Mouse (Mus musculus): ENCODE measurements at regions not wholly inside any gene's neighbourhood (a gene's known extent, or its start where the extent isn't known, plus 50 kb on each side); places are given as distances from the start of the nearest gene placed in this dataset.
"Not testable (repeated sequence)": the region's sequence is repeated elsewhere in the genome, so short reads cannot be mapped to it uniquely, and the experiment has no call there.

- no peak for DNase-seq (ENCODE audit: low read depth, low spot score)
Observed at GRCm38 (mm10) chr14:110934816-110935215, 179.9 kb upstream of the Slitrk6 start.

- no peak for DNase-seq (ENCODE audit: low read depth, low spot score)
Observed at GRCm38 (mm10) chr14:110921989-110922388, 167.0 kb upstream of the Slitrk6 start.

GRCm38 (mm10) chr14:110913341-110913740 is 158.4 kb upstream of the Slitrk6 start:
- DNase-seq (ENCODE audit: low read depth, low spot score): no peak

- DNase-seq (ENCODE audit: low read depth, low spot score): no peak
Observed at GRCm38 (mm10) chr14:110892865-110893264, 137.9 kb upstream of the Slitrk6 start.

GRCm38 (mm10) chr14:110871339-110871738 is 116.4 kb upstream of the Slitrk6 start:
- no peak for DNase-seq (ENCODE audit: low read depth, low spot score)

GRCm38 (mm10) chr14:110824642-110825041 is 69.7 kb upstream of the Slitrk6 start:
- peak; percentile 22 for DNase-seq (ENCODE audit: low read depth, low spot score)

GRCm38 (mm10) chr14:110822174-110822573 is 67.2 kb upstream of the Slitrk6 start:
- not testable (repeated sequence) for DNase-seq (ENCODE audit: low read depth, low spot score)
